Mouse (Mus musculus) E14TG2a.4 (cell line): ENCODE results near the gene Tmem220.

Experiments used
- CTCF ChIP-seq: conservative IDR thresholded peaks from 2 replicates; pipeline ENCODE4 v1.5.1; 2014; ENCODE audit warnings: low read length
- NANOG ChIP-seq: IDR thresholded peaks from 2 replicates; pipeline ENCODE4 v1.6.1; 2014; ENCODE audit warnings: borderline replicate concordance, low read length, mixed read lengths
- POU5F1 ChIP-seq: IDR thresholded peaks from 2 replicates; pipeline ENCODE4 v1.6.1; 2014; ENCODE audit warnings: low read length, borderline replicate concordance

DNA sequence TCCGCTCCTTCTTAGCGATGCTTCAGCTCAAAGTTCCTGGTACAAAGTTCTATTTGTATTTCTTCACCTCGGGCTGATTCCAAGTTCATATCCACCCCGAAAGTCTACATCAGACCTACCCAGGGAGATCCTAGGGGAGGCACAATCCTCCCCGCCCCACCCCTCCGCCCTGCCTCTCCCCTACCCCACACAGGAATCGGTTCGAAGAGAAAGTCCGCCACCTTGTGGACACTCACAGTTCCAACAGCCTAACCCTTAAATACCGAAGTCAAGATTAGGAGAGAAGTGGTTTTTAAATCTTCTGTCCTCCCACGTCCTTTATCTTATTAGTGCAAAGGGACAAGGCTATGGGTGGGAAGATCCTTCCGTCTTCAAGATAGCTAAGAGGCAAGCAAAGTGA lies 4.0 kb upstream of the Tmem220 start:
- TF ChIP-seq CTCF, result peak; percentile 49
- no peak for TF ChIP-seq POU5F1
- TF ChIP-seq NANOG, result no peak
